Mouse (Mus musculus): ENCODE measurements at regions not wholly inside any gene's neighbourhood (a gene's known extent, or its start where the extent isn't known, plus 50 kb on each side); places are given as distances from the start of the nearest gene placed in this dataset.

GRCm38 (mm10) chr13:97584045-97584444, 176.4 kb downstream of the Gm10260 start:
- H3K36me3 ChIP-seq (ENCODE audit: control insufficient read depth, insufficient read depth), result no peaks in the 10 kb centered on the region
- H3K4me2 ChIP-seq (ENCODE audit: low read depth, low read length), result no peak overlapping the region
- no peaks in the 10 kb centered on the region for H3K9me3 ChIP-seq (replicated peaks; ENCODE audit: control insufficient read depth, low read length)
- no peak overlapping the region for H3K4me3 ChIP-seq (ENCODE audit: low read depth, low read length)
- H3K27me3 ChIP-seq (ENCODE audit: control insufficient read depth, insufficient read depth, low read depth, low read length), result no peaks in the 10 kb centered on the region
- H3K4me1 ChIP-seq (ENCODE audit: control insufficient read depth, low read depth, low read length), result no peaks in the 10 kb centered on the region
- no peak overlapping the region for H3K9ac ChIP-seq (ENCODE audit: low read depth, low read length)
- no peak overlapping the region for H3K27ac ChIP-seq (ENCODE audit: low read length)
- no peak for ATAC-seq (ENCODE audit: low read depth)
- WGBS (ENCODE audit: insufficient replicate concordance), result 18% methylated on average over 4 of the region's 4 CpGs

- Histone ChIP-seq H3K27me3 (ENCODE audit: control insufficient read depth, insufficient read depth, low read depth, low read length) (no peaks in the 10 kb centered on the region), H3K4me1 (ENCODE audit: control insufficient read depth, low read depth, low read length) (no peaks in the 10 kb centered on the region), H3K4me2 (ENCODE audit: low read depth, low read length) (no peak overlapping the region), H3K36me3 (ENCODE audit: control insufficient read depth, insufficient read depth) (no peaks in the 10 kb centered on the region), H3K4me3 (ENCODE audit: low read depth, low read length) (no peak overlapping the region), H3K9ac (ENCODE audit: low read depth, low read length) (no peak overlapping the region), H3K27ac (ENCODE audit: low read length) (no peak overlapping the region), H3K9me3 (replicated peaks; ENCODE audit: control insufficient read depth, low read length) (no peaks in the 10 kb centered on the region)
- WGBS (ENCODE audit: insufficient replicate concordance), result 30% methylated on average over 4 of the region's 4 CpGs
- ATAC-seq (ENCODE audit: low read depth), result no peak
Observed at GRCm38 (mm10) chr13:97581380-97581779, 179.1 kb downstream of the Gm10260 start.

GRCm38 (mm10) chr13:97580241-97580874, 180.1 kb downstream of the Gm10260 start:
- no peaks in the 10 kb centered on the region for H3K4me1 ChIP-seq (ENCODE audit: control insufficient read depth, low read depth, low read length)
- no peak overlapping the region for H3K4me2 ChIP-seq (ENCODE audit: low read depth, low read length)
- H3K4me3 ChIP-seq (ENCODE audit: low read depth, low read length), result no peak overlapping the region
- ATAC-seq (ENCODE audit: low read depth), result no peak; the same call in 1 of the 2 replicates
- no peaks in the 10 kb centered on the region for H3K36me3 ChIP-seq (ENCODE audit: control insufficient read depth, insufficient read depth)
- WGBS (ENCODE audit: insufficient replicate concordance), result 41% methylated on average over 3 of the region's 3 CpGs
- H3K27ac ChIP-seq (ENCODE audit: low read length), result no peak overlapping the region
- no peaks in the 10 kb centered on the region for H3K27me3 ChIP-seq (ENCODE audit: control insufficient read depth, insufficient read depth, low read depth, low read length)
- no peaks in the 10 kb centered on the region for H3K9me3 ChIP-seq (replicated peaks; ENCODE audit: control insufficient read depth, low read length)
- H3K9ac ChIP-seq (ENCODE audit: low read depth, low read length), result no peak overlapping the region

- 41% methylated on average over 5 of the region's 5 CpGs for WGBS (ENCODE audit: insufficient replicate concordance)
- Histone ChIP-seq H3K9ac (ENCODE audit: low read depth, low read length) (no peak overlapping the region), H3K27me3 (ENCODE audit: control insufficient read depth, insufficient read depth, low read depth, low read length) (no peaks in the 10 kb centered on the region), H3K27ac (ENCODE audit: low read length) (no peak overlapping the region), H3K4me1 (ENCODE audit: control insufficient read depth, low read depth, low read length) (no peaks in the 10 kb centered on the region), H3K4me3 (ENCODE audit: low read depth, low read length) (no peak overlapping the region), H3K4me2 (ENCODE audit: low read depth, low read length) (no peak overlapping the region), H3K36me3 (ENCODE audit: control insufficient read depth, insufficient read depth) (no peaks in the 10 kb centered on the region), H3K9me3 (replicated peaks; ENCODE audit: control insufficient read depth, low read length) (no peaks in the 10 kb centered on the region)
- no peak for ATAC-seq (ENCODE audit: low read depth)
Observed at GRCm38 (mm10) chr13:97578595-97578994, 181.8 kb downstream of the Gm10260 start.

GRCm38 (mm10) chr13:97577081-97577785, 183.2 kb downstream of the Gm10260 start:
- H3K36me3 ChIP-seq (ENCODE audit: control insufficient read depth, insufficient read depth), result no peaks in the 10 kb centered on the region
- ATAC-seq (ENCODE audit: low read depth), result no peak
- no peak overlapping the region for H3K4me3 ChIP-seq (ENCODE audit: low read depth, low read length)
- no peak overlapping the region for H3K27ac ChIP-seq (ENCODE audit: low read length)
- no peaks in the 10 kb centered on the region for H3K27me3 ChIP-seq (ENCODE audit: control insufficient read depth, insufficient read depth, low read depth, low read length)
- 54% methylated on average over 9 of the region's 9 CpGs for WGBS (ENCODE audit: insufficient replicate concordance)
- no peaks in the 10 kb centered on the region for H3K9me3 ChIP-seq (replicated peaks; ENCODE audit: control insufficient read depth, low read length)
- H3K4me2 ChIP-seq (ENCODE audit: low read depth, low read length), result no peak overlapping the region
- H3K9ac ChIP-seq (ENCODE audit: low read depth, low read length), result no peak overlapping the region
- H3K4me1 ChIP-seq (ENCODE audit: control insufficient read depth, low read depth, low read length), result no peaks in the 10 kb centered on the region

GRCm38 (mm10) chr13:97573601-97574000, 186.8 kb downstream of the Gm10260 start:
- H3K27me3 ChIP-seq (ENCODE audit: control insufficient read depth, insufficient read depth, low read depth, low read length), result no peaks in the 10 kb centered on the region
- H3K4me1 ChIP-seq (ENCODE audit: control insufficient read depth, low read depth, low read length), result no peaks in the 10 kb centered on the region
- no peak overlapping the region for H3K4me3 ChIP-seq (ENCODE audit: low read depth, low read length)
- H3K9me3 ChIP-seq (replicated peaks; ENCODE audit: control insufficient read depth, low read length), result no peaks in the 10 kb centered on the region
- H3K27ac ChIP-seq (ENCODE audit: low read length), result no peak overlapping the region
- 57% methylated on average over 3 of the region's 3 CpGs for WGBS (ENCODE audit: insufficient replicate concordance)
- H3K36me3 ChIP-seq (ENCODE audit: control insufficient read depth, insufficient read depth), result no peaks in the 10 kb centered on the region
- no peak overlapping the region for H3K9ac ChIP-seq (ENCODE audit: low read depth, low read length)
- ATAC-seq (ENCODE audit: low read depth), result no peak
- H3K4me2 ChIP-seq (ENCODE audit: low read depth, low read length), result no peak overlapping the region

GRCm38 (mm10) chr13:97572352-97572751, 188.1 kb downstream of the Gm10260 start:
- H3K27me3 ChIP-seq (ENCODE audit: control insufficient read depth, insufficient read depth, low read depth, low read length), result no peaks in the 10 kb centered on the region
- H3K27ac ChIP-seq (ENCODE audit: low read length), result no peak overlapping the region
- H3K4me1 ChIP-seq (ENCODE audit: control insufficient read depth, low read depth, low read length), result no peaks in the 10 kb centered on the region
- no peak overlapping the region for H3K4me2 ChIP-seq (ENCODE audit: low read depth, low read length)
- H3K4me3 ChIP-seq (ENCODE audit: low read depth, low read length), result no peak overlapping the region
- ATAC-seq (ENCODE audit: low read depth), result no peak
- no peaks in the 10 kb centered on the region for H3K9me3 ChIP-seq (replicated peaks; ENCODE audit: control insufficient read depth, low read length)
- H3K9ac ChIP-seq (ENCODE audit: low read depth, low read length), result no peak overlapping the region
- H3K36me3 ChIP-seq (ENCODE audit: control insufficient read depth, insufficient read depth), result no peaks in the 10 kb centered on the region
- WGBS (ENCODE audit: insufficient replicate concordance), result 39% methylated on average over 3 of the region's 3 CpGs

- Histone ChIP-seq H3K9ac (ENCODE audit: low read depth, low read length) (no peak overlapping the region), H3K27ac (ENCODE audit: low read length) (no peak overlapping the region), H3K9me3 (replicated peaks; ENCODE audit: control insufficient read depth, low read length) (no peaks in the 10 kb centered on the region), H3K27me3 (ENCODE audit: control insufficient read depth, insufficient read depth, low read depth, low read length) (no peaks in the 10 kb centered on the region), H3K4me1 (ENCODE audit: control insufficient read depth, low read depth, low read length) (no peaks in the 10 kb centered on the region), H3K4me3 (ENCODE audit: low read depth, low read length) (no peak overlapping the region), H3K4me2 (ENCODE audit: low read depth, low read length) (no peak overlapping the region), H3K36me3 (ENCODE audit: control insufficient read depth, insufficient read depth) (no peaks in the 10 kb centered on the region)
- 4% methylated on average over 1 of the region's 1 CpGs for WGBS (ENCODE audit: insufficient replicate concordance)
- ATAC-seq (ENCODE audit: low read depth), result no peak
Observed at GRCm38 (mm10) chr13:97570009-97570408, 190.4 kb downstream of the Gm10260 start.

- H3K27me3 ChIP-seq (ENCODE audit: control insufficient read depth, insufficient read depth, low read depth, low read length), result no peaks in the 10 kb centered on the region
- 41% methylated on average over 3 of the region's 3 CpGs for WGBS (ENCODE audit: insufficient replicate concordance)
- no peaks in the 10 kb centered on the region for H3K4me1 ChIP-seq (ENCODE audit: control insufficient read depth, low read depth, low read length)
- no peaks in the 10 kb centered on the region for H3K9me3 ChIP-seq (replicated peaks; ENCODE audit: control insufficient read depth, low read length)
- no peaks in the 10 kb centered on the region for H3K36me3 ChIP-seq (ENCODE audit: control insufficient read depth, insufficient read depth)
- H3K4me3 ChIP-seq (ENCODE audit: low read depth, low read length), result no peak overlapping the region
- H3K4me2 ChIP-seq (ENCODE audit: low read depth, low read length), result no peak overlapping the region
- H3K27ac ChIP-seq (ENCODE audit: low read length), result no peak overlapping the region
- ATAC-seq (ENCODE audit: low read depth), result no peak
- H3K9ac ChIP-seq (ENCODE audit: low read depth, low read length), result no peak overlapping the region
Observed at GRCm38 (mm10) chr13:97567632-97568031, 192.8 kb downstream of the Gm10260 start.
